Mouse (Mus musculus): ENCODE data around the gene Nemp2.
"Not testable (repeated sequence)": the region's sequence is repeated elsewhere in the genome, so short reads cannot be mapped to it uniquely, and the experiment has no call there.

The Nemp2 gene

GRCm38 (mm10) chr1:52675561-52676551, 45.4 kb downstream of the Nemp2 start:
- H3K27me3 ChIP-seq (ENCODE audit: control insufficient read depth, insufficient read depth, low read length, poor library complexity, severe bottlenecking) = no peaks in the 10 kb centered on the region
- H3K36me3 ChIP-seq (ENCODE audit: control insufficient read depth, insufficient read depth, low read length, poor library complexity, severe bottlenecking) = no peaks in the 10 kb centered on the region
- DNase-seq (ENCODE audit: low read depth, low spot score) = no peak

DNA sequence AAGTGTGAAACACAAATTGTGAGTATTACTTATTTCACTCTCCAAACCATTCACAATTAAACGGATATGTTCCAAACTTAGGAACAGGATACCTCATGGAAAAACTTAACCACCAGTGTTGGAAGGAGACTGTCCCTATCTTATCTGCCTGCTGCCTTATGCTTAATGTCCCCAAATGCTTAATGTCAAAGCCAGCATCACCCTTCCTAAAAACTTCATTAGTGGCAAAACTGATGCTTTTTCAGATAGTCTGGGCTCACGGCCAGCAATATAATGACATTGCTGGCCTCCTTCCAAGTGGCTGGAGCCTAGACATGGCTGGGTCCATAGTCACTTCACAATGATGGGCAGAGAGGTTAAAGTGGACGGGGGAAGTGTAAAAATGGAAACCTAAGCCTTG, 46.1 kb downstream of the Nemp2 start:
- Histone ChIP-seq H3K36me3 (ENCODE audit: control insufficient read depth, insufficient read depth, low read length, poor library complexity, severe bottlenecking) (no peaks in the 10 kb centered on the region), H3K27me3 (ENCODE audit: control insufficient read depth, insufficient read depth, low read length, poor library complexity, severe bottlenecking) (no peaks in the 10 kb centered on the region)
- DNase-seq (ENCODE audit: low read depth, low spot score) = no peak

- no peak for DNase-seq (ENCODE audit: low read depth, low spot score)
- H3K27me3 ChIP-seq (ENCODE audit: control insufficient read depth, insufficient read depth, low read length, poor library complexity, severe bottlenecking) = no peaks in the 10 kb centered on the region
- H3K36me3 ChIP-seq (ENCODE audit: control insufficient read depth, insufficient read depth, low read length, poor library complexity, severe bottlenecking) = no peaks in the 10 kb centered on the region
Measured at GRCm38 (mm10) chr1:52683550-52683949, 53.0 kb downstream of the Nemp2 start.

DNA sequence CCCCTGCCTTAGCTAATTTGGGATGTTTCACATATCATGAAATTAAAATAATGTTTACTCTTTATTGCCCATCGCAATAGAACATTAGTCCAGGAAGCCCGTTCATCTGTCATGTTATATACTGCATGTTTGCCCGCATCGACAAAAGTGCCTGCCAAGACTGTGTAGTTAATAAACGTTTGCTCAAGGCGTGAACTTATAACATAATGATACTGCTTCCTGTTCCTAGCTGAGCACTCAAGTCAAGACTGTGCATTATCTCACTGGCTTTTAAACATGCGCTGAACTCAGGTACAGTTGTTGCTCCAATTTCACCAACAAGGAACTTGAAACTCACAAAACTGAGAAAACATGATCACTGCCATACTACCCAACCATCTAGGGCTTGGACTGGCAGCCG, 57.1 kb downstream of the Nemp2 start:
- DNase-seq (ENCODE audit: low read depth, low spot score) = no peak
- no peaks in the 10 kb centered on the region for H3K36me3 ChIP-seq (ENCODE audit: control insufficient read depth, insufficient read depth, low read length, poor library complexity, severe bottlenecking)
- no peaks in the 10 kb centered on the region for H3K27me3 ChIP-seq (ENCODE audit: control insufficient read depth, insufficient read depth, low read length, poor library complexity, severe bottlenecking)

GRCm38 (mm10) chr1:52694456-52694855, 64.0 kb downstream of the Nemp2 start:
- H3K27me3 ChIP-seq (ENCODE audit: control insufficient read depth, insufficient read depth, low read length, poor library complexity, severe bottlenecking); DNase-seq (ENCODE audit: low read depth, low spot score); H3K36me3 ChIP-seq (ENCODE audit: control insufficient read depth, insufficient read depth, low read length, poor library complexity, severe bottlenecking): not testable (repeated sequence)

Data from splenic B cell, adult 2 months (primary cell).